Mouse (Mus musculus) kidney, adult 18-20 months (tissue): ENCODE data around the gene Znhit2.

Experiments used
- DNase-seq: peaks from one replicate; pipeline ENCODE4 v3.0.0; 2021

The Znhit2 gene

DNA sequence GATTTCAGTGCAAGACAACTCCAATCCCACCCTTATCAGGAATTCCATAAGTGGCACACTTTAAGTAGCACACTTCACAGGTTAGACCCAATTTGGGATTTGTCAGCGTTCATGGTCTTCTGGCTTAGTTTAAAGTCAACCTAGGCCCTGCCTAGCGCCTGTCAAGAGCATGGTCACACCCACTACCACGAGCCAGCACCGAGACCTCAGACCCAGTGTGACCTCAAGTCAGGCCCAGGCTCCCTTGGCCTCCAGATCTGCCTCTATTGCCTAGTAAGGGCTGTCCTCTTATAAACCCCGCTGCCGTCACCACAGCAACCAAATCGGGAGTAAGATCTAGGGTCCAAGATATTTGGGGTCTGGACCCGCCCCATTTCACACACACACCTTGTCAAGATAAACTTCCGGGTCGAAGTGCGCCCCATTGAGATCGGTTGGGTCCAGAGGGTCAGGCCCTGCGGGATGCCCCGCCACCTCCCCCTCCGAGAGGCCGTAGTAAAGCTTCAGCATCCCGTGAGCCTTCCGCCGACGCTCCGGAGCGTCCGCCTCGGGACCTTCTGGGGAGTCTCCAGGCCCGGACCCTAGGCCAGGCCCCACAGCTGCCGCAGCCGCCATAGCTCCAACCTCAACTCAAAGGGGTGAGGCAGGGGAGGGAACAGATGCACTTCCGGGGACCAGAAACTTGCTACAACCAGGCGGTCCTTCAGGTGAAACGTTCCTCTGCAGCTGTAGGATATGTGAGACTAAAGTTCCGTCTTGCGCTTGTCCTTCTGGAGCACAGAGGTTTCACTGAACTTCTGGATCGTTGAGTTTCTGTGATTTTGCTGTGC is 15.8 kb downstream of the Znhit2 start, which contains the start of gene Vps51:
TSS of gene Vps51 (minus strand) at position 668 of the 830 bp plus-strand sequence.
- peak; percentile 91 for DNase-seq

DNA sequence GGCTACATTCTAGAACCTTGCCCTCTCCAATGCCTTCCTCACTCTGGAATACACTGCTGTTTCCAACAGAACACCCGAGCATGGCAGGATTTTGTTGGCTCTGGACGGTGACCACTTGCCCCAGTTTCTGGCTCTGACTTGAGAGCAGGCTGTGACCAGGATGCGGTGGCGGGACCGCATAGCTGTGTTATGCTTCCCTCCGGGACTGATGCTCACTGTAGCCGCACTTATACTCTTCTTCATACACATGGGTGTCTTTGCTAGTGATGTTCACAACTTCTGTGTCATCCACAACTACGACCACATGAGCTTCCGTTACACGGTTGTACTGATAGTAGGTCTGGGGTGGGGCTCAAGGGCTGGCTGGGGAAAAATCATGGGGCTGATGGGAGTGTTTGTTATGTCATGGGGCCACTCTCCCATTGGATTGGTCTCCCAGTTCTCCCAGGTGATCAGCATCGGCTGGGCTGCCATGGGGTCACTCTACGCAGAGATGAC is 19.0 kb downstream of the Znhit2 start, which contains the start of gene Tmem262:
TSS of gene Tmem262 (plus strand) at position 51 of the 498 bp plus-strand sequence.
- DNase-seq, result no peak

DNA sequence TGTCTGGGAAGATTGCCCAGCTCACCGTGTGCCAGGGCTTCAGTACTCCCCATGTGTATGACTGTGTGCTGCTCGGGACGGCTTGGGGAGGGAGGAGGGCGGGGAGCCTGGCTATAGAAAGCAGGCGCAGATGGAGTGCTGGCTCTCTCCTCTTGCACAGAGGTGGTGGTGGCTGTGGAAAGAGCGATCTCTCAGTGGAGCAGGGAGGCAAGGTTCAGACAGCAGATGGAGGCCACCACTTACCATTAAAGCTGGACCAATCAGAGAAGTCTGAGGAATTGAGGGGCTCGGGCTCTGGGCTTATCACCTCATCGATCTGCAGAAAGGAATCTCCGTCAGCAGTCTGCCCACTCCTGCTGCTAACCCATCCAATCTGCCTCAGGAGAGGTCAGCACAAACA is 21.2 kb downstream of the Znhit2 start, which contains the start of gene Gm28374:
TSS of gene Gm28374 (minus strand) at position 101 of the 400 bp plus-strand sequence.
- DNase-seq, result no peak

DNA sequence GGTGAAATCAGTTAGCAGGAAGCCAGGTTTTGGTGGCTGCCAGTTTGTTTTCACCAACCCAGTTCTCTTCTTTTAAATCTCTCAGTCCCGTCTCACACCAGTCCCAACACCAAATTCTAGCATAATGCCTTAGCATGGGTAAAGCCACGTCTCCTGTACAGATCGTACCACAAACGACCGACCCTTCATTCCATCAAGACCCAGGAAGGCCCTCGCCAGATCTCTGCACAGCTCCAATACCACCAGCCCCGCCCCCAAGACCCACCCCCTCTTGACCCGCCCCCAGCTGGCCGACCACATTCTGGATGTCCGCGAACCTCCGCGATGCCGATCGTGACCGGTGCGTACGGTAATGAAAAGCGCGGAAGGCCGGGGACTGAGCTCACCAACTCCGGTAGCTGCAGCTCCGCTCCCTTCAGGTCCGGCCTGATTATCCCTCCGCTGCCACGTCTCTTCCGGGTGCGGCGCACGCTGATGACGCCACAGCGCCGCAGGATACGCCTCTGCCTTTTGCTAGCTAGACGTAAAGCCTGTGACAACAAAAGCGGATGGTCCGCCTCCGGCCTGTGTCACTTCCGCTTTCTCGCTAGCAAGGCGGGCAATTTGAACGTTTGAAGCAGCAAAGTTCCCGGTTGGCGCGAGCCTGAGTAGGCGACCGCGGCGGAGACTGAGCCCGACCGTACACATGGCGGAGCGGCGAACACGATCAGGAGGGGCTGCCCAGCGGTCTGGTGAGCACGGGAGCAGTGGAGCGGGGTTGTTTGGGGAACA is 23.7 kb downstream of the Znhit2 start, which contains the start of the genes Zfpl1 and Cdca5:
TSS of gene Zfpl1 (minus strand) at position 479 of the 771 bp plus-strand sequence.
TSS of gene Cdca5 (plus strand) at position 506 of the 771 bp plus-strand sequence.
- DNase-seq, result peak; percentile 97

DNA sequence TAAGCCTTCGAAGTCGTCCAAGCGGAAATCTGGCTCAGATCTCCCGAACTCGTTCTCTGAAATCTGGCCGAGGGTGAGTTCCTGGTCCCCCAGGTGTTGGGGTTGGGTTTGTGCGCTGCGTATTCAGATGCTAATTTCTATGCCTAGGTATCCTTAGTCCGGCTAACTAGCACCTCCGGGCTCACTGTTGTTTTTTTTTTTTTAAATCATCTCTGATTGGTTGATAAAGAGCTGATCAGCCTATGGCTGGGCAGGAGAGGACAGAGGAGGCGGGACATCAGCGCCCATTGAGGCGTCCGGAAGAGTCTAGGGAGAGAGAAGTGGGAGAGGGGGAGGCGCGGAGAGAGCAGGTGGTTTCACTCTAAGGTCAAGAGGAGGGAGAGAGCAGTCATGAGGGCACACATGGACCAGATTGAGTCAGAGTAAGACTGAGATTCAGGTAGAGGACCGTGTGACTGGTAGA is 24.5 kb downstream of the Znhit2 start:
- peak; percentile 52 for DNase-seq

DNA sequence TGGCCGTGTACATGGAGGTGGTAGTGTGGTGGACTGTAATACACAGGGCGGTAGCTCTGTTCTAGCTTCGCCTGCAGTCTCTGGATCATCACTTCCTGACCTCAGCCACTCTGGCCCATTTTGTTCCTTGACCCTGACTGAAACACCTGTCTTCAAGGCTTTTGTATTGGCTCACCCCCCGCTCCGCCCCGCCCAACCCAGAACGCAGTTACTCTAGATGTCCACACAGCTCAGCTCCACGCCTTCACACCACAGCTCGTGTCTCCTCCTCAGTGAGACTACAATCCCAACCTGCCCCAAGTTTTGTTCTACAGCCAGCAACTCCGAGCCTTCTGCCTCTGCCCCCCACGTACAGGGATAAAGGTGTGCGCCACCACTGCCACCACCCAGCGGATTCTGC is 27.8 kb downstream of the Znhit2 start:
- no peak for DNase-seq

DNA sequence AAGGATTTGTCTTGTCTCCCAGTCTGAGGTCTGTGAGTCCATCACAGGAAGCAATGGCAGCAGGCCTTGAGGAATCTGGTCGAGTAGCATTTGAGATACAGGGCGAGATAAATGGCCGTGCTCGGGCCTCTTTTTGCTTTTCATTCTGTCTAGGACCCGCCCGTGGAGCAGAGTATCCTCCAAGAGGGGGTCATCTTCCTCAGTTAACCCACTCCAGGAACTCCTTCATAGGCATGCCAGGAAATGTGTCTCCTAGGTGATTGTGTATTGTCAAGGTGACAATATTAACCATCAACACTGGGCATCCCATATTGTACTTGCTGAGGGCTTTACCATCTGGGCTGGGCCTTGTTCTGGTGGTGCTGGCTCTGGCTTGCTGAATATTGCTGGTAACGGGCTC is 33.1 kb downstream of the Znhit2 start, which contains the start of gene AC131692.1:
TSS of gene AC131692.1 (plus strand) at position 301 of the 400 bp plus-strand sequence.
- no peak for DNase-seq

DNA sequence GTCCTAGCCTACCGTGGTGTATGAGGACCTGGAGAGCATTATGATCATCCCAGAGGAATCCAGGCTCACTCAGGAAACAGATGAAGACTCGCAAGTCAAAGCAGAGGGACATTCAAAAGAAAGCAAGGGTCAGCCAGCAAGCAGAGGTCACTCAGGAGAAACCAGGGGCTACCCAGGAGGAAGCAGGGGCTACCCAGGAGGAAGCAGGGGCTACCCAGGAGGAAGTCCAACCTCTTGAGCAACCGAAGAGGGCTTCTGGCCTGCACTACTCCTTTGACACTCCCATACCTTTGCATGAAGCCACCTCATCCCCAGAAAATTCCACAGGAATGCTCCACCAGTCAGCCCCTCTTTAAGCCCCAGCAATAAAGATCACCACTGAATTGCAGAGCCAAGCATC is 36.9 kb downstream of the Znhit2 start:
- no peak for DNase-seq

DNA sequence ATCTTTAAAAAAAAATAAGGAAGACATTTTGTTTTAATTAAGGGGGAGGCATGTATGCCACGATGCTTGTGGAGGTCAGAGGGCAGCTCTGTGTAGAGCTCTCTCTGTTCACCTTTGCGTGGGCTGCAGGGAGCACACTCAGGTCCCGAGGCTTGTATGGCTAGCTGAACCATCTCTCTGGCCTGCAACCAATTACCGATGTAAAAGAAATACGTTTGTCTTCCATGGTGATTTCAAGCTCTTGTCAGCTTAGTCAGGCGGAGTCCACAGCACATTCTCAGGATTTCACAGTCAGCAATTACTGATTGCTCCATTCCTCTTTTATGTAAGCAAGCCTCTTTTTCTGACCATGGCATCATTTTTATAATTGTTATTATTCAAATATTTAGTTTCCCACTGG is 40.2 kb downstream of the Znhit2 start:
- DNase-seq, result no peak

DNA sequence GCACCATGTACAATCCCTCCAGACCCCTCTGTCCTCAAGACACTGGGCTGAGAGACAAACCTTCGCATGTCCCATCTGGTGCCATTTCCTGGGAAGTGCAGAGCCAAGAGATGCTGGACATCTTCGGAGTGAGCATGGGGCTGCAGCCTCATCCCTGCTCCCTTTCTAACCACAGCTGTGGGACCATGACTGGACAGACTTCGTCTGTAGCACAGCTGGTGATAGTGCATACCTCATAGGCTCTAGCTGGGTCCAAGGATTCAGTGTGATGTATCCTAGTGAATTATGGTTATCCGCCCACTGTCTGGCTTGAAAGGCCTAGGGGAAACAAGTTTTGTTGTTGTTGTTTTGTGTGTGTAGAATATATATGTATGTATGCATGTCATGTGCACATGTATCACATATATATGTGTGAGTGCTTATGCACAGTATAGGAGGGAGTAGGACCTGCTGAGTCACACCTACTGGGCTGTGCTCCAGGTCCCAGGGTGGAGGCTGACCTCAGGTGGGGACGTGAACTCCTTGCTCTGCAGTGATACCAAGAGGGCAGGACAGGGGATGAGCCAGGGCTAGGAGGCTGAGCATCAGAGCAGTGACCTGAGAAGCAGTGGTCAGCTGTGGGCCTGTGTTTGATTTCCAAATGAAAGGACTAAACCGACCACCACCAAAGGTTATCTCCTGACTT is 41.3 kb downstream of the Znhit2 start:
- no peak for DNase-seq

DNA sequence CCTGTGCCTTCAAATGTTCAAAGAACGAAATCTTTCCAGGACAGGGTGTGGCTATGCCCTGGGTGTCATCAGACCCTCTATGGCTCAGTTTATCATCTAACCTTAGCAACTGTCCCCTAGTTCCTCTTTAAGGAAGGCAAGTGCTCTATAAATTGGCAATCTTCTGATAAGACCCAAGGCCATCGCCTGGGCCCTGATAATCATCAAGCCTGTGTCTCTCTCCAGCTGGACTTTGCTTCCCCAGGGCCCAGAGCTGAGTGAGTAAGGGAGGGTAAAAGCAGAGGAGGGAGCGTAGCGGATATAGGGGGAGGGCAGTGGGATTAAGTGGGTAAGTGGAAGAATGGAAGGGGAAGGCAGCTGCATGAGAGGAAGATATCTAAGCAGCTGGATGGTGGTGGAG is 43.5 kb downstream of the Znhit2 start:
- no peak for DNase-seq

DNA sequence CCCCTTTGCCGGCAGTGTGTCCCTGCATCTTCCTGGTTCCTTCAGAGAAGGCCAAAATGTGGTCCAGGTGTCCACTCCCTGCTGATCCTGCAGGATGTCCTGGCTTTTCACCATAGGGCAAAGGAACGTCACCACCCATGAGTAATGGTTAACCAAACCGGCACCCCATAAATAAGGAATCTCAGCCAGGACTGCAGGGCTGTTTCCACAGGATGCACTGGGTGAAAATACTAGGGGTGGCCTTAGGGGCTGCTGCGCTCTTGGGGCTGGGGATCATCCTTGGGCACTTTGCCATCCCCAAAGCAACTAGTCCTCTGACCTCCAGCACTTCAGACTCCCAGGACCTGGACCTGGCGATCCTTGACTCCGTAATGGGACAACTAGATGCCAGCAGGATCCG is 44.6 kb downstream of the Znhit2 start, which contains the start of gene Naaladl1:
TSS of gene Naaladl1 (plus strand) at position 197 of the 400 bp plus-strand sequence.
- peak; percentile 33 for DNase-seq
